Mouse (Mus musculus) neural tube, embryonic 12.5 days (tissue): ENCODE data around the gene Flnb. TPM values are rescaled to one million over a fixed set of nuclear protein-coding genes. Genes with fewer than 3 reads are reported as not detected.

ENCODE experiments used
- ATAC-seq: fragments of 200-750 bp; cut with Nextera tagmentation; 2 replicates; pipeline ENCODE4 v1.8.0; 2017; ENCODE audit warnings: low read depth, mild to moderate bottlenecking, moderate TSS enrichment, moderate library complexity; ENCODE audit not compliant: low FRiP score
- H3K27ac ChIP-seq: fragments of 300-500 bp; sonication (generic); 2 replicates; pipeline ENCODE4 v1.5.1; 2016
- H3K27me3 ChIP-seq: fragments of 300-500 bp; sonication (generic); replicated peaks from 2 replicates; pipeline ENCODE4 v1.6.1; 2016; ENCODE audit warnings: mild to moderate bottlenecking
- H3K36me3 ChIP-seq: fragments of 300-500 bp; sonication (generic); 2 replicates; pipeline ENCODE4 v1.6.1; 2016; ENCODE audit warnings: mild to moderate bottlenecking
- H3K4me1 ChIP-seq: fragments of 300-500 bp; sonication (generic); 2 replicates; pipeline ENCODE4 v1.6.1; 2016
- H3K4me2 ChIP-seq: fragments of 300-500 bp; sonication (generic); replicated peaks from 2 replicates; pipeline ENCODE4 v1.6.1; 2016; ENCODE audit warnings: mild to moderate bottlenecking
- H3K4me3 ChIP-seq: fragments of 300-500 bp; sonication (generic); 2 replicates; pipeline ENCODE4 v1.5.1; 2016
- H3K9ac ChIP-seq: fragments of 300-500 bp; sonication (generic); 2 replicates; pipeline ENCODE4 v1.6.1; 2016; ENCODE audit warnings: mild to moderate bottlenecking
- H3K9me3 ChIP-seq: fragments of 300-500 bp; sonication (generic); 2 replicates; pipeline ENCODE4 v1.6.1; 2016; ENCODE audit warnings: mild to moderate bottlenecking
- WGBS: fragments of 180-500 bp; shearing (Covaris S2); methylation state at CpG from one replicate; pipeline ENCODE4 v1.1.7; 2016; 5-methylcytosine and 5-hydroxymethylcytosine counted together
- polyA plus RNA-seq: library from polyadenylated mRNA; unstranded; fragments of >200 nt; fragmentation: Nextera tagmentation; extraction: Ambion mirVana; gene quantifications from 2 replicates; pipeline ENCODE4 v1.2.1, GENCODE M21; 2016

Gene Flnb
- polyA plus RNA-seq, 1 experiment from 2014 or later, result 16.8 TPM

DNA sequence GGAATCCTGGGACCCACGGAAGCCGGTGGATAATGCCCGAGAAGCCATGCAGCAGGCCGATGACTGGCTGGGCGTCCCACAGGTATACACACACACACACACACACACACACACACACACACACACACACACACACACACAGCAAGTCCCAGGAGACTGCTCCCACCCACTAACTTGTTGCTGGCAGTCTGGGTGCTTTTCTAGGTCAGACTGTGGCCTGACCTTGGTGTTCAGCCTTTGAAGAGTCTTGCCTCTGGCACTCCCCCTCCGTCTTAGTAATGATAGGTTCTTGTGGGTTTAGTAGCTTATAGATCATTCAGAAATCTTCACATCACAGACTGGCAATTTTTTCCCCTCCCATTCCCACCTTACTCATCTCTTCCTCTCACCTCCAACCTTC lies 52.0 kb downstream of the Flnb start:
- no peak overlapping the region for H3K27ac ChIP-seq
- 90% methylated on average over 6 of the region's 6 CpGs for WGBS
- H3K9ac ChIP-seq, result no peak overlapping the region
- no peaks in the 10 kb centered on the region for H3K9me3 ChIP-seq
- ATAC-seq, result no peak
- H3K4me3 ChIP-seq, result no peak overlapping the region
- peaks cover 24% of the 10 kb centered on the region for H3K36me3 ChIP-seq
- no peaks in the 10 kb centered on the region for H3K27me3 ChIP-seq
- H3K4me2 ChIP-seq, result no peak overlapping the region
- H3K4me1 ChIP-seq, result no peaks in the 10 kb centered on the region

GRCm38 (mm10) chr14:7873552-7873951 lies 55.8 kb downstream of the Flnb start:
- no peak overlapping the region for H3K4me2 ChIP-seq
- no peaks in the 10 kb centered on the region for H3K27me3 ChIP-seq
- peaks cover 24% of the 10 kb centered on the region for H3K36me3 ChIP-seq
- no peak overlapping the region for H3K4me3 ChIP-seq
- WGBS, result 88% methylated on average over 2 of the region's 2 CpGs
- ATAC-seq, result no peak
- no peak overlapping the region for H3K27ac ChIP-seq
- H3K9ac ChIP-seq, result no peak overlapping the region
- no peaks in the 10 kb centered on the region for H3K9me3 ChIP-seq
- no peaks in the 10 kb centered on the region for H3K4me1 ChIP-seq

- Histone ChIP-seq H3K9ac (no peak overlapping the region), H3K27me3 (no peaks in the 10 kb centered on the region), H3K36me3 (peaks cover 24% of the 10 kb centered on the region), H3K4me3 (no peak overlapping the region), H3K4me1 (no peaks in the 10 kb centered on the region), H3K9me3 (no peaks in the 10 kb centered on the region), H3K27ac (no peak overlapping the region), H3K4me2 (no peak overlapping the region)
- no peak for ATAC-seq
- WGBS, result 87% methylated on average over 4 of the region's 4 CpGs
Measured at GRCm38 (mm10) chr14:7874495-7874894, 56.7 kb downstream of the Flnb start.

- H3K9ac ChIP-seq, result no peak overlapping the region
- no peaks in the 10 kb centered on the region for H3K9me3 ChIP-seq
- H3K27me3 ChIP-seq, result no peaks in the 10 kb centered on the region
- no peaks in the 10 kb centered on the region for H3K4me1 ChIP-seq
- ATAC-seq, result no peak
- H3K36me3 ChIP-seq, result peaks cover 20% of the 10 kb centered on the region
- H3K27ac ChIP-seq, result no peak overlapping the region
- H3K4me3 ChIP-seq, result no peak overlapping the region
- H3K4me2 ChIP-seq, result no peak overlapping the region
- 81% methylated on average over 2 of the region's 2 CpGs for WGBS
Measured at GRCm38 (mm10) chr14:7877957-7878356, 60.2 kb downstream of the Flnb start.

- no peaks in the 10 kb centered on the region for H3K4me1 ChIP-seq
- 96% methylated on average over 6 of the region's 6 CpGs for WGBS
- no peaks in the 10 kb centered on the region for H3K9me3 ChIP-seq
- no peak overlapping the region for H3K27ac ChIP-seq
- no peak overlapping the region for H3K9ac ChIP-seq
- ATAC-seq, result no peak
- no peaks in the 10 kb centered on the region for H3K27me3 ChIP-seq
- H3K36me3 ChIP-seq, result peaks cover 28% of the 10 kb centered on the region
- no peak overlapping the region for H3K4me3 ChIP-seq
- H3K4me2 ChIP-seq, result no peak overlapping the region
Measured at GRCm38 (mm10) chr14:7880389-7880788, 62.6 kb downstream of the Flnb start.

DNA sequence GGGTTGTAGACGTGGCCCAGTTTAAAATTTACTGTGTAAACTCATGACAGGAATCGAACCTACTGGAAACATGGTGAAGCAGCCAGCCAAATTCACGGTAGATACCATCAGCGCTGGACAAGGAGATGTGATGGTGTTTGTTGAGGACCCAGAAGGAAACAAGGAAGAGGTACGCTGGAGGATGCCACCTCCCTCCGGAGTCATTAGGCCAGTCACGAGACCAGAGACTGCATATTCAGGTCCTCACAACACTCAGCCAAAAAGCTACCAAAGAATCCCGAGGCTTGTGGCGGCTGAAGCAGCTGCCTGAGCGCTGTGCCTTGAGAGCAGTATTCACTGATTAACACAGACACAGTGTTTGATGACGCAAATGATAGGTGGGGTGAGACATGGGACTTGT lies 63.8 kb downstream of the Flnb start:
- ATAC-seq, result no peak
- no peaks in the 10 kb centered on the region for H3K9me3 ChIP-seq
- no peak overlapping the region for H3K4me3 ChIP-seq
- no peak overlapping the region for H3K4me2 ChIP-seq
- H3K27ac ChIP-seq, result no peak overlapping the region
- H3K9ac ChIP-seq, result no peak overlapping the region
- no peaks in the 10 kb centered on the region for H3K27me3 ChIP-seq
- H3K4me1 ChIP-seq, result no peaks in the 10 kb centered on the region
- WGBS, result 95% methylated on average over 11 of the region's 11 CpGs
- H3K36me3 ChIP-seq, result peaks cover 37% of the 10 kb centered on the region

DNA sequence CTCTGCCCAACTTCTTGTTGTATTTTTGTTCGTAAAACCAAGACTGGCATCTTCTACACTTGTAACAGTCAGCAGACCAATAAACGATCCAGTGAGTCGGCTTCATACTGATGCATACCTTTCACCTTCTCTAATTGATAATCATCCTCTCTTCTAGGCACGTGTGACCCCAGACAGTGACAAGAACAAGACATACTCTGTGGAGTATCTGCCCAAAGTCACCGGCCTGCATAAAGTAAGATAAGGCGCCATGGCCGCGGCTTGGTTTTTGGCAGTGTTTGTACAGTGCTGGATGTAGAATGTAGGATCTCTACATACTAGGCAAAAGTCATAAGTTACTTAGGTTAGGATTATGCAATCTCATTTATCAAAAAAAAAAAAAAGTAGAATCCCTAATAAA lies 64.3 kb downstream of the Flnb start:
- no peak overlapping the region for H3K9ac ChIP-seq
- H3K27ac ChIP-seq, result no peak overlapping the region
- H3K4me1 ChIP-seq, result no peaks in the 10 kb centered on the region
- no peaks in the 10 kb centered on the region for H3K9me3 ChIP-seq
- peaks cover 41% of the 10 kb centered on the region for H3K36me3 ChIP-seq
- WGBS, result 95% methylated on average over 8 of the region's 8 CpGs
- no peaks in the 10 kb centered on the region for H3K27me3 ChIP-seq
- no peak overlapping the region for H3K4me2 ChIP-seq
- H3K4me3 ChIP-seq, result no peak overlapping the region
- ATAC-seq, result no peak

DNA sequence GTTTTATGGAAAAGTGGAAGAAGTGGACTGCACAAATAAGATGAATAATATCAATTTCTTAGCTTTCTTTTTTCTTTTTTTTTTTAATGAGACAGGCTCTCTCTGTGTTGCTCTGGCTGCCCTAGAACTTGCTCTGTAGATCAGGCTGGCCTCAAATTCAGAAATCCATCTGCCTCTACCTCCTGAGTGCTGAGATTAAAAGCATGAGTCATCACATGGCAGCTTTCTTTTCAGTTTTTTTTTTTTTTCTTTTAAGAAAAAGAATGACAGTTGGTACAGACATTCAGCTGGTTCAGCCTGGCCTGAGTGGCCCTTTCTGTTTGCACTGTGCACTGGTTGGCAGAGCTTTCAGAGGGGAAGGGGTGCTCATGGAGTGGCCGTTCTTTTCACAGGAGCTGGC lies 66.4 kb downstream of the Flnb start:
- peaks cover 10% of the 10 kb centered on the region for H3K4me1 ChIP-seq
- H3K36me3 ChIP-seq, result peaks cover 40% of the 10 kb centered on the region
- H3K4me3 ChIP-seq, result no peak overlapping the region
- no peak overlapping the region for H3K9ac ChIP-seq
- no peaks in the 10 kb centered on the region for H3K9me3 ChIP-seq
- no peak overlapping the region for H3K27ac ChIP-seq
- H3K27me3 ChIP-seq, result no peaks in the 10 kb centered on the region
- no peak overlapping the region for H3K4me2 ChIP-seq
- no peak for ATAC-seq
- WGBS, result 97% methylated on average over 1 of the region's 1 CpGs

DNA sequence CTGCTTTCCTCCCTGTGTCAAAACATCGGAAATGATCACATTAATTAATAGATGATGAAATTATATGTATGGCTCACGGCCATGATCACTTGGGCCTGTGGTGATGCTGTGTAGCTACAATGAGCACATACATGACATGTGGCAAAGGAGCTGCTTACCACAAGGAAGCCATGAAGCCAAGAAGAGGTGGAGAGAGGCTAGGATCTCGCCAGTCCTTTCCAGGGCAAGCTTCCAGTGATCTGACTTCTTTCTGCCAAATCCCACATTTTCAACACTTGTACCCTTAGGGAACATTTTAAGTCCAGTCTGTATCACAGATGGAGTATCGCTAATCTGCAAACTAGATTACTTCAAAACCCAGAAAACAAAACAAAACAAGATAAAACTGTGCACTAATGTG lies 67.1 kb downstream of the Flnb start:
- Histone ChIP-seq H3K27ac (no peak overlapping the region), H3K4me3 (no peak overlapping the region), H3K27me3 (no peaks in the 10 kb centered on the region), H3K4me2 (no peak overlapping the region), H3K9me3 (no peaks in the 10 kb centered on the region), H3K36me3 (peaks cover 40% of the 10 kb centered on the region), H3K9ac (no peak overlapping the region), H3K4me1 (peaks cover 10% of the 10 kb centered on the region)
- WGBS, result 92% methylated on average over 4 of the region's 4 CpGs
- no peak for ATAC-seq

DNA sequence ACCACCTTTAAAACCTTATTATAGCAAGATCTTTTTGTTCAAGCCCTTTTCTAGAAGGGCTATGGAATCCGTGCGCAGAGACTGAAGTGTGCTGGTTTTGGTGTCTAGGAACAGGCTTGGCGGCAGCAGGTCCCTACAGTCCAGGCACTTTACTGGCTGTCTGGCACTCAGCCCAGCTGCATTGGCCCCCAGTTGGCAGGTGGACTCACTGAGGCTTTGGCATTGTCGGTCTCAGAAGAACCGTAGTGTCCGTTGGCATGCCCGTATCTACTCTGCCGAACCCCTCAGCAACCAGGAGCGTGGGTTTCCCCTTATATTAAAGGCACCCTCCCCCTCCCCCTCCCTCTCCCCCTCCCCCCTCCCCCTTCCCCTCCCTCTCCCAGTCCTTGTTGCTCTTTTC lies 67.8 kb downstream of the Flnb start:
- Histone ChIP-seq H3K4me1 (peaks cover 10% of the 10 kb centered on the region), H3K27me3 (no peaks in the 10 kb centered on the region), H3K4me3 (no peak overlapping the region), H3K36me3 (peaks cover 40% of the 10 kb centered on the region), H3K9ac (no peak overlapping the region), H3K4me2 (no peak overlapping the region), H3K27ac (no peak overlapping the region), H3K9me3 (no peaks in the 10 kb centered on the region)
- no peak for ATAC-seq
- WGBS, result 83% methylated on average over 9 of the region's 9 CpGs

- H3K4me1 ChIP-seq, result peaks cover 10% of the 10 kb centered on the region
- no peak for ATAC-seq
- H3K9ac ChIP-seq, result no peak overlapping the region
- H3K27me3 ChIP-seq, result no peaks in the 10 kb centered on the region
- H3K36me3 ChIP-seq, result peaks cover 43% of the 10 kb centered on the region
- H3K4me2 ChIP-seq, result no peak overlapping the region
- H3K9me3 ChIP-seq, result no peaks in the 10 kb centered on the region
- 92% methylated on average over 6 of the region's 6 CpGs for WGBS
- H3K4me3 ChIP-seq, result no peak overlapping the region
- no peak overlapping the region for H3K27ac ChIP-seq
Measured at GRCm38 (mm10) chr14:7886008-7886407, 68.3 kb downstream of the Flnb start.

DNA sequence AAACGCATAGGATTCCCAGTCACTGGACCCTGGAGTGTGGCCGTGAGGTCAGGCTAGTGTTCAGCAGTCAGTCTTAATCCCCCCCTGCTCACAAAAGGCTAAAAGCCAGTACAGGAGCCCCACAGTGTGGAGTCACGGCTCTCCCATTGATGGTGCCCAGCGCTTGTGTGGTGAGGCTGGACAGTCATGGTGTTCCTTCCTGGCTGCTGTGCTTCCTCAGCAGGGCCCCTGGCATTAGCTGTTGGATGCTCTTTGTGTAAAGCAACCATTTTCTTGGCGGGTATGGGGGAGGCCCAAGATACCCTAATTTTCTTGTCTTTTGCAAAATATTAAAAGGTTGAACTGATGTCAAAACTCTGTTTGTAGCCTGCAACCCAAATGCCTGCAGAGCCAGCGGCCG lies 69.4 kb downstream of the Flnb start:
- no peak for ATAC-seq
- WGBS, result 87% methylated on average over 7 of the region's 7 CpGs
- Histone ChIP-seq H3K9me3 (no peaks in the 10 kb centered on the region), H3K27me3 (no peaks in the 10 kb centered on the region), H3K27ac (no peak overlapping the region), H3K4me1 (peaks cover 10% of the 10 kb centered on the region), H3K4me2 (no peak overlapping the region), H3K9ac (no peak overlapping the region), H3K36me3 (peaks cover 41% of the 10 kb centered on the region), H3K4me3 (no peak overlapping the region)

- H3K27me3 ChIP-seq, result no peaks in the 10 kb centered on the region
- no peak overlapping the region for H3K9ac ChIP-seq
- no peak overlapping the region for H3K4me3 ChIP-seq
- H3K9me3 ChIP-seq, result no peaks in the 10 kb centered on the region
- WGBS, result 94% methylated on average over 6 of the region's 6 CpGs
- H3K27ac ChIP-seq, result 0 out of 2 replicates have a peak overlapping the region, but pooled peaks have one; percentile 38
- no peak overlapping the region for H3K4me2 ChIP-seq
- H3K4me1 ChIP-seq, result peaks cover 10% of the 10 kb centered on the region
- ATAC-seq, result no peak
- H3K36me3 ChIP-seq, result peaks cover 49% of the 10 kb centered on the region
Measured at GRCm38 (mm10) chr14:7888294-7888693, 70.5 kb downstream of the Flnb start.
